Mouse (Mus musculus): ENCODE data around the gene Nefh.

Gene Nefh

GRCm38 (mm10) chr11:4949256-4950044, 1.6 kb upstream of the Nefh start:
- peak in 1 of 2 experiments; percentile 42 for DNase-seq

- DNase-seq: no peak
Observed at GRCm38 (mm10) chr11:4948792-4949191, 928 bp upstream of the Nefh start.

- peak; percentile 66 to 69 for DNase-seq
Observed at GRCm38 (mm10) chr11:4946947-4947812, 684 bp downstream of the Nefh start.

GRCm38 (mm10) chr11:4946530-4946929, 1.3 kb downstream of the Nefh start:
- DNase-seq: no peak

- no peak for DNase-seq
Observed at GRCm38 (mm10) chr11:4936243-4936642, 11.6 kb downstream of the Nefh start.

- peak; percentile 51 to 69 for DNase-seq
Observed at GRCm38 (mm10) chr11:4931009-4931601, 16.8 kb downstream of the Nefh start.

GRCm38 (mm10) chr11:4927224-4927623, 20.6 kb downstream of the Nefh start:
- DNase-seq: no peak

GRCm38 (mm10) chr11:4921751-4922150, 26.1 kb downstream of the Nefh start:
- DNase-seq: peak; percentile 34 to 35

- peak in 1 of 2 experiments; percentile 16 for DNase-seq
Observed at GRCm38 (mm10) chr11:4921281-4921680, 26.6 kb downstream of the Nefh start.

GRCm38 (mm10) chr11:4916068-4916467, 31.8 kb downstream of the Nefh start:
- peak; percentile 79 to 81 for DNase-seq

- no peak for DNase-seq
Observed at GRCm38 (mm10) chr11:4906231-4906630, 41.6 kb downstream of the Nefh start.

GRCm38 (mm10) chr11:4901956-4902355, 45.9 kb downstream of the Nefh start:
- DNase-seq: no peak

- DNase-seq: peak; percentile 24 to 65
Observed at GRCm38 (mm10) chr11:4900437-4900836, 47.4 kb downstream of the Nefh start.

GRCm38 (mm10) chr11:4894848-4895816, 52.7 kb downstream of the Nefh start, which contains the start of gene Thoc5:
Gene Thoc5 (plus strand): TSS chr11:4895320.
- DNase-seq: peak; percentile 82 to 84

All from cerebellum, postnatal 14 days (tissue).